Mouse (Mus musculus) heart, adult 2 months (tissue): ENCODE results near the gene Fetub.

Source experiments
- CTCF ChIP-seq: fragments of 200-600 bp; IDR thresholded peaks from 2 replicates; pipeline ENCODE4 v1.8.1; 2022; ENCODE audit warnings: antibody characterized with exemption, mild to moderate bottlenecking, moderate library complexity
- EP300 ChIP-seq: fragments of 200-500 bp; IDR thresholded peaks from 2 replicates; pipeline ENCODE4 v1.6.1; 2011; ENCODE audit warnings: low read depth, low read length, control low read depth; ENCODE audit not compliant: insufficient read depth

DNA sequence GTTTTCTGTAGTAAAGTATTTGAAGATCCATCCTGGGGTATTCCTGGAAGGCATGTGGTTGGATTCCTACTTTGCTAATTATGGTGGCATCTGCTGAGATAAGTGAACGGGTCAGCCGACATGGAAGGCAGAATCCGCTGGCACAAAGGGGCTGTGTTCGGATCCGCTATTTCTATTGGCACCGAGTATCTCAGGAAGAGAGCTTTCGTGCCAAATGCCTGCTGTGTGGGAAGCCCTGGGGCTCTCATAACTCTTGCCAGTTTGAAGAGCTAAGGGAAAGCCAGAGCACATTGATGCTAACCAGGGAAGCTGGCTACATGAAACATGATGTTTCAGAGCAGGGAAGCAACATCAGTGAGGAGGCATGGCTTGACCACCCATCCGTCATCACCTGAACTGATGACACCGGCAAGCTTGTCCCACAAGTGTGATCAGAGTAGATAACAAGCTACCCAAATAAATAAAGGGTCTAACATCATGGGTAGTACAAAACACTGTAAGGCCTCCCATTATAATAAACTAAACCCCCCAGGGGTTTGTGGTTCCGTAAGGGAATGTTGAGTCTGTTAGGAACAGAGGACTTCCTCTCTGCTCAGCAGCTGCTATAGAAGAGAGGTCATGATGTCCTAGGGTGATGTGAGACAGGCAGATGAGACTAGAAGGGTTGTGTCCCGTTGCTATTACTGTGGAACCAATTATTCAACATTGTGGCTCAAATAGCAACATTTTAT lies 40.3 kb upstream of the Fetub start:
- TF ChIP-seq EP300, result no peak
- TF ChIP-seq CTCF, result no peak
